Mouse (Mus musculus): ENCODE data around the gene Cebpz.

Cebpz gene

DNA sequence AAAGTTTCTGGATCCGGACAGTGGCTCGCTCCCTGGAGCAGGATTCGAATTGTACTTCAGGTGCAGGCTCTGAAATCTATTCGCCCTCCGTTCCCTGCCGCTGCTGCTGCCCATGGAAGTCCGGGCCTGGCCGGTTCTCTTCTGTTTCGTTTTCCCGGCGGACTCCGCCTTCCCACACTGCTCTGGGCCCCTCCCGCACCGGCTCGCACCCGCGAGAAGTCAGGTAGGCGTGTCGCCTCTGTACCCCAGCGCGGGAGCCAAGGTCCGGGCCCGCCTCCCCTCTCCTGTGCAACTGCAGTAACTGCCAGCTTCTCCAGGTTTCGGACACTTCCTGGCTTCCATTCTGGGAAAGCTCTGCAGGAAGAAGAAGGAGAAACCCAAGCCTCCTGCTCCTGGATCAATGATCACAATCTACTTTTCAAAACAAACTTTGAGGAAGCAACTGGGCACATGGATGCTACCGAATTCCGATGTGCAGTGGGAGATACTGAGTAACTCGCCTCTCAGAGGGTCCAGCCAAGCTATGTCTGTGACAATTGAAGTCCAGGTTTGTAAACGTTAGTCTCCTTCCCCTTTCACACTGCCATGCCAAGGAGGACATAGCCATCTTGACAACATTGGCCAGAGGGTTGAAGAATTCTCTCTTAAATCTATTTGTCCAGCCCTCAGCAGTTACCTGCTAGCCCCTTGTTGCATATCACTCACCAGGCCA is 54.3 kb downstream of the Cebpz start, which contains the start of gene Eif2ak2:
TSS of gene Eif2ak2 (minus strand) at position 173 of the 712 bp plus-strand sequence.
- Histone ChIP-seq H3K27me3 (ENCODE audit: control insufficient read depth, insufficient read depth, low read length, poor library complexity, severe bottlenecking) (no peaks in the 10 kb centered on the region), H3K36me3 (ENCODE audit: control insufficient read depth, insufficient read depth, low read length, poor library complexity, severe bottlenecking) (0 out of 2 replicates have a peak, but pooled peaks cover 2% of the 10 kb centered on the region)
- DNase-seq (ENCODE audit: low read depth, low spot score): peak; percentile 43

GRCm38 (mm10) chr17:78881878-78882304 is 55.0 kb downstream of the Cebpz start:
- DNase-seq (ENCODE audit: low read depth, low spot score): peak; percentile 18
- H3K36me3 ChIP-seq (ENCODE audit: control insufficient read depth, insufficient read depth, low read length, poor library complexity, severe bottlenecking): 0 out of 2 replicates have a peak, but pooled peaks cover 2% of the 10 kb centered on the region
- H3K27me3 ChIP-seq (ENCODE audit: control insufficient read depth, insufficient read depth, low read length, poor library complexity, severe bottlenecking): no peaks in the 10 kb centered on the region

- Histone ChIP-seq H3K27me3 (ENCODE audit: control insufficient read depth, insufficient read depth, low read length, poor library complexity, severe bottlenecking) (no peaks in the 10 kb centered on the region), H3K36me3 (ENCODE audit: control insufficient read depth, insufficient read depth, low read length, poor library complexity, severe bottlenecking) (peaks cover 10% of the 10 kb centered on the region)
- no peak for DNase-seq (ENCODE audit: low read depth, low spot score)
Measured at GRCm38 (mm10) chr17:78873886-78874285, 63.0 kb downstream of the Cebpz start.
